Mouse (Mus musculus): ENCODE results near the gene Dennd1c. TPM values are rescaled to one million over a fixed set of nuclear protein-coding genes. Genes with fewer than 3 reads are reported as not detected.

Dennd1c gene
- polyA plus RNA-seq, 1 experiment: 8.9 TPM

GRCm38 (mm10) chr17:57108040-57108665 lies 29.8 kb upstream of the Dennd1c start:
- peaks cover 4% of the 10 kb centered on the region; the same call in 1 of the 2 replicates for H3K27me3 ChIP-seq (ENCODE audit: control insufficient read depth, insufficient read depth, low read length, poor library complexity, severe bottlenecking)
- no peak overlapping the region for H3K27ac ChIP-seq (ENCODE audit: insufficient read depth, low read length)
- H3K4me1 ChIP-seq (ENCODE audit: control insufficient read depth, insufficient read depth, low read length): no peaks in the 10 kb centered on the region
- TF ChIP-seq CTCF (IDR thresholded peaks at IDR 0.05; ENCODE audit: low read depth, low read length) (no peak), EP300 (IDR thresholded peaks at IDR 0.05; ENCODE audit: insufficient read depth, low read depth, low read length) (no peak), POLR2A (IDR thresholded peaks at IDR 0.05; ENCODE audit: insufficient read depth, low read length) (no peak)
- no peak overlapping the region for H3K9ac ChIP-seq (ENCODE audit: low read depth, poor library complexity, severe bottlenecking)
- H3K36me3 ChIP-seq (ENCODE audit: control insufficient read depth, insufficient read depth, low read length, poor library complexity, severe bottlenecking): no peaks in the 10 kb centered on the region
- H3K4me3 ChIP-seq (ENCODE audit: low read depth, low read length): no peak overlapping the region
- no peaks in the 10 kb centered on the region for H3K9me3 ChIP-seq (replicated peaks; ENCODE audit: control insufficient read depth, insufficient read depth, low read length, poor library complexity, severe bottlenecking)

GRCm38 (mm10) chr17:57107064-57107463 lies 28.8 kb upstream of the Dennd1c start:
- H3K4me3 ChIP-seq (ENCODE audit: low read depth, low read length): no peak overlapping the region
- H3K9me3 ChIP-seq (replicated peaks; ENCODE audit: control insufficient read depth, insufficient read depth, low read length, poor library complexity, severe bottlenecking): no peaks in the 10 kb centered on the region
- H3K36me3 ChIP-seq (ENCODE audit: control insufficient read depth, insufficient read depth, low read length, poor library complexity, severe bottlenecking): no peaks in the 10 kb centered on the region
- TF ChIP-seq CTCF (IDR thresholded peaks at IDR 0.05; ENCODE audit: low read depth, low read length): no peak
- no peak for TF ChIP-seq POLR2A (IDR thresholded peaks at IDR 0.05; ENCODE audit: insufficient read depth, low read length)
- TF ChIP-seq EP300 (IDR thresholded peaks at IDR 0.05; ENCODE audit: insufficient read depth, low read depth, low read length): no peak
- no peak overlapping the region for H3K27ac ChIP-seq (ENCODE audit: insufficient read depth, low read length)
- no peaks in the 10 kb centered on the region for H3K4me1 ChIP-seq (ENCODE audit: control insufficient read depth, insufficient read depth, low read length)
- H3K27me3 ChIP-seq (ENCODE audit: control insufficient read depth, insufficient read depth, low read length, poor library complexity, severe bottlenecking): peaks cover 4% of the 10 kb centered on the region; the same call in 1 of the 2 replicates
- no peak overlapping the region for H3K9ac ChIP-seq (ENCODE audit: low read depth, poor library complexity, severe bottlenecking)

DNA sequence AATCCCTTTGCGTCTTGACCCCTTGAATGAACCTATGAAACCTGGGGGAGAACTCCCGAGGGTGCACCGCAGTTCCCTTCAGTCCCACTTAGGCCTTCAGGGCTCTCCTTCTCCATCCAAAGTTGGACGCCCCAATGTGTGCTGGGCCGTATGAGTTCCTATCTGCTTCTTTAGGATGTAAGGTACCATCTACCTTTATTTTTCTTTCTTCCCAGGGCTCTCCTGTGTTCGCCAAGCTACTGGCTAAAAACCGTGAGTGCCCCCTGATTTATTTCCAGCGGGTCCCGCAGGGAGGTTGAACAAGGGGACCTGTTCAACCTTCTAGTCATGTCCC lies 27.7 kb upstream of the Dennd1c start:
- Histone ChIP-seq H3K9me3 (replicated peaks; ENCODE audit: control insufficient read depth, insufficient read depth, low read length, poor library complexity, severe bottlenecking) (no peaks in the 10 kb centered on the region), H3K27ac (ENCODE audit: insufficient read depth, low read length) (no peak overlapping the region), H3K27me3 (ENCODE audit: control insufficient read depth, insufficient read depth, low read length, poor library complexity, severe bottlenecking) (peaks cover 4% of the 10 kb centered on the region; the same call in 1 of the 2 replicates), H3K9ac (ENCODE audit: low read depth, poor library complexity, severe bottlenecking) (peak overlapping the region; percentile 48; the same call in 1 of the 2 replicates), H3K36me3 (ENCODE audit: control insufficient read depth, insufficient read depth, low read length, poor library complexity, severe bottlenecking) (no peaks in the 10 kb centered on the region), H3K4me3 (ENCODE audit: low read depth, low read length) (peak overlapping the region; percentile 85), H3K4me1 (ENCODE audit: control insufficient read depth, insufficient read depth, low read length) (no peaks in the 10 kb centered on the region)
- no peak for TF ChIP-seq EP300 (IDR thresholded peaks at IDR 0.05; ENCODE audit: insufficient read depth, low read depth, low read length)

GRCm38 (mm10) chr17:57105181-57106034 lies 27.1 kb upstream of the Dennd1c start, which contains the start of gene Tnfsf9:
Gene Tnfsf9, plus strand, starts transcription at chr17:57105325.
- TF ChIP-seq POLR2A (IDR thresholded peaks at IDR 0.05; ENCODE audit: insufficient read depth, low read length) (peak; percentile 12), EP300 (IDR thresholded peaks at IDR 0.05; ENCODE audit: insufficient read depth, low read depth, low read length) (0 out of 2 replicates have a peak, but pooled peaks have one; percentile 2), CTCF (IDR thresholded peaks at IDR 0.05; ENCODE audit: low read depth, low read length) (no peak)
- H3K4me3 ChIP-seq (ENCODE audit: low read depth, low read length): peak within 1 kb of the TSS; percentile 85
- H3K27me3 ChIP-seq (ENCODE audit: control insufficient read depth, insufficient read depth, low read length, poor library complexity, severe bottlenecking): peaks cover 4% of the 10 kb centered on the region; the same call in 1 of the 2 replicates
- H3K9ac ChIP-seq (ENCODE audit: low read depth, poor library complexity, severe bottlenecking): peak within 1 kb of the TSS; percentile 48
- no peaks in the 10 kb centered on the region for H3K9me3 ChIP-seq (replicated peaks; ENCODE audit: control insufficient read depth, insufficient read depth, low read length, poor library complexity, severe bottlenecking)
- no peak within 1 kb of the TSS for H3K27ac ChIP-seq (ENCODE audit: insufficient read depth, low read length)
- H3K36me3 ChIP-seq (ENCODE audit: control insufficient read depth, insufficient read depth, low read length, poor library complexity, severe bottlenecking): no peaks in the 10 kb centered on the region
- H3K4me1 ChIP-seq (ENCODE audit: control insufficient read depth, insufficient read depth, low read length): no peaks in the 10 kb centered on the region

DNA sequence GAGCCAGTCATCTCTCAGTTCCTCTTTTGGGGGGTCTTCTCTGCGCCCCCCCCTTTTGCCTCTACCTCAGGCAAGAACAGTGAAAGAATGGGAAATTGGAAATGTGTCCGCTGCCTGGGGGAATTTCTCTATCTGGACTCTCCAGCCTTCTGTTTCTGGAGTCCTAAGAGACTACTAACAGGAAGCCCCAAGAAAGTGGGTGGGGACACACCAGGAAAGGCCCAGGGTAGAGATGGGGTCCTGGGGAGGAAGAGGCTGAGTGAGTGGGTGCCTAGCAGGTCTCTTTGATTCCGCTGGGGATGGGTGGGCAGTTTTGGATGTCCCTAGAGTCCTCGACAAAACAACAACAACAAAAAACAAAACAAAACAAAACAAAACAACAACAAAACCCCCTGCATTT lies 26.2 kb upstream of the Dennd1c start:
- H3K4me3 ChIP-seq (ENCODE audit: low read depth, low read length): no peak overlapping the region; the same call in 1 of the 2 replicates
- peak overlapping the region; percentile 48 for H3K9ac ChIP-seq (ENCODE audit: low read depth, poor library complexity, severe bottlenecking)
- no peaks in the 10 kb centered on the region for H3K4me1 ChIP-seq (ENCODE audit: control insufficient read depth, insufficient read depth, low read length)
- H3K27me3 ChIP-seq (ENCODE audit: control insufficient read depth, insufficient read depth, low read length, poor library complexity, severe bottlenecking): peaks cover 4% of the 10 kb centered on the region; the same call in 1 of the 2 replicates
- no peaks in the 10 kb centered on the region for H3K9me3 ChIP-seq (replicated peaks; ENCODE audit: control insufficient read depth, insufficient read depth, low read length, poor library complexity, severe bottlenecking)
- TF ChIP-seq EP300 (IDR thresholded peaks at IDR 0.05; ENCODE audit: insufficient read depth, low read depth, low read length) (no peak), POLR2A (IDR thresholded peaks at IDR 0.05; ENCODE audit: insufficient read depth, low read length) (no peak), CTCF (IDR thresholded peaks at IDR 0.05; ENCODE audit: low read depth, low read length) (no peak)
- no peaks in the 10 kb centered on the region for H3K36me3 ChIP-seq (ENCODE audit: control insufficient read depth, insufficient read depth, low read length, poor library complexity, severe bottlenecking)
- H3K27ac ChIP-seq (ENCODE audit: insufficient read depth, low read length): no peak overlapping the region

DNA sequence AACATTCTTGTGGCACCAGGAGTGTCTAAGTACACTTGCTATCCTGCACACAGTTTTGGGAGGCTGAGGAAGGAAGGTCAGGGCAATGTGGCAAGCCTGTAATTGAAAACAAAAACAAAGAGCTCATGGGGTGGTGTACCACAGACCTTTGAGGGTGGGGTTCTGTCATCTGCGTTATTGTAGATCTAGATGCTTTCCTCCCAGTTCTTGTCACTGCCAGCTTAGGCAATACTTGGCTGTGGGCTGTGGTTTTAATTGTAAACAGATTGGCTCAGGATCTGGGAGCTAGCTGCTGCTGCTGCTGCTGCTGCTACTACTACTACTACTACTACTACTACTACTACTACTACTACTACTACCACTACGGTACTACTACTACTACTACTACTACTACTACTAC lies 24.0 kb upstream of the Dennd1c start:
- Histone ChIP-seq H3K4me3 (ENCODE audit: low read depth, low read length) (no peak overlapping the region), H3K9ac (ENCODE audit: low read depth, poor library complexity, severe bottlenecking) (no peak overlapping the region), H3K27me3 (ENCODE audit: control insufficient read depth, insufficient read depth, low read length, poor library complexity, severe bottlenecking) (peaks cover 4% of the 10 kb centered on the region; the same call in 1 of the 2 replicates), H3K36me3 (ENCODE audit: control insufficient read depth, insufficient read depth, low read length, poor library complexity, severe bottlenecking) (no peaks in the 10 kb centered on the region), H3K4me1 (ENCODE audit: control insufficient read depth, insufficient read depth, low read length) (no peaks in the 10 kb centered on the region), H3K9me3 (replicated peaks; ENCODE audit: control insufficient read depth, insufficient read depth, low read length, poor library complexity, severe bottlenecking) (no peaks in the 10 kb centered on the region), H3K27ac (ENCODE audit: insufficient read depth, low read length) (no peak overlapping the region)
- TF ChIP-seq CTCF (IDR thresholded peaks at IDR 0.05; ENCODE audit: low read depth, low read length) (no peak), POLR2A (IDR thresholded peaks at IDR 0.05; ENCODE audit: insufficient read depth, low read length) (no peak), EP300 (IDR thresholded peaks at IDR 0.05; ENCODE audit: insufficient read depth, low read depth, low read length) (no peak)

All from ES-Bruce4 (cell line).